Mouse (Mus musculus) T-cell, adult 2 months (primary cell): Measurements from ENCODE around the gene Carf.

Source experiments
- DNase-seq: peaks from one replicate; pipeline ENCODE4 v3.0.0; 2022; ENCODE audit warnings: low spot score

The Carf gene

GRCm38 (mm10) chr1:60179932-60180783, 82.1 kb downstream of the Carf start, which contains the start of gene Nbeal1:
Nbeal1 (plus strand) TSS chr1:60180599.
- DNase-seq, result peak; percentile 89

GRCm38 (mm10) chr1:60180784-60181221, 82.8 kb downstream of the Carf start:
- DNase-seq, result no peak

- DNase-seq, result no peak
Measured at GRCm38 (mm10) chr1:60188454-60188853, 90.4 kb downstream of the Carf start.

GRCm38 (mm10) chr1:60196813-60197212, 98.8 kb downstream of the Carf start:
- DNase-seq, result no peak

GRCm38 (mm10) chr1:60199006-60199405, 101.0 kb downstream of the Carf start:
- no peak for DNase-seq
